Mouse (Mus musculus) lung, postnatal 0 days (tissue): Measurements from ENCODE around the gene Gm5129. TPM values are rescaled to one million over a fixed set of nuclear protein-coding genes. Genes with fewer than 3 reads are reported as not detected.

ENCODE experiments used
- ATAC-seq: fragments of 200-750 bp; cut with Nextera tagmentation; 2 replicates; pipeline ENCODE4 v1.8.0; 2017; ENCODE audit warnings: moderate library complexity
- DNase-seq: peaks from one replicate; pipeline ENCODE4 v3.0.0-alpha.2; 2016; ENCODE audit warnings: low spot score
- H3K27ac ChIP-seq: fragments of 300-500 bp; sonication (generic); 2 replicates; pipeline ENCODE4 v1.5.1; 2014; ENCODE audit warnings: antibody characterized with exemption, mild to moderate bottlenecking, low read length, mixed read lengths
- H3K27me3 ChIP-seq: fragments of 300-500 bp; sonication (generic); replicated peaks from 2 replicates; pipeline ENCODE4 v1.6.1; 2014; ENCODE audit warnings: low read length, mixed read lengths; ENCODE audit not compliant: insufficient read depth
- H3K36me3 ChIP-seq: fragments of 300-500 bp; sonication (generic); 2 replicates; pipeline ENCODE4 v1.6.1; 2014; ENCODE audit warnings: low read length, mixed read lengths; ENCODE audit not compliant: insufficient read depth
- H3K4me1 ChIP-seq: fragments of 300-500 bp; sonication (generic); 2 replicates; pipeline ENCODE4 v1.6.1; 2014; ENCODE audit warnings: antibody characterized with exemption, low read depth, low read length, mixed read lengths; ENCODE audit not compliant: insufficient read depth
- H3K4me2 ChIP-seq: fragments of 300-500 bp; sonication (generic); replicated peaks from 2 replicates; pipeline ENCODE4 v1.6.1; 2014; ENCODE audit warnings: low read depth, mild to moderate bottlenecking, low read length, moderate library complexity, mixed read lengths
- H3K4me3 ChIP-seq: fragments of 300-500 bp; sonication (generic); 2 replicates; pipeline ENCODE4 v1.5.1; 2014; ENCODE audit warnings: low read depth, low read length
- H3K9ac ChIP-seq: fragments of 300-500 bp; sonication (generic); replicated peaks from 2 replicates; pipeline ENCODE4 v1.6.1; 2014; ENCODE audit warnings: low read depth, mild to moderate bottlenecking
- H3K9me3 ChIP-seq: fragments of 300-500 bp; sonication (generic); 2 replicates; pipeline ENCODE4 v1.6.1; 2016; ENCODE audit warnings: low read length, mixed read lengths
- CTCF ChIP-seq: IDR thresholded peaks from 2 replicates; pipeline ENCODE4 v1.5.1; 2016; ENCODE audit warnings: antibody characterized with exemption, mild to moderate bottlenecking
- EP300 ChIP-seq: IDR thresholded peaks from 2 replicates; pipeline ENCODE4 v1.6.1; 2016; ENCODE audit warnings: antibody characterized with exemption, mild to moderate bottlenecking, control low read depth
- whole genome bisulfite sequencing: fragments of 180-500 bp; shearing (Covaris S2); extraction: QIAGEN DNeasy Blood & Tissue Kit; methylation state at CpG from one replicate; pipeline ENCODE4 v1.1.7; 2014; 5-methylcytosine and 5-hydroxymethylcytosine counted together
- polyA plus RNA-seq: library from polyadenylated mRNA; unstranded; fragments of >200 nt; fragmentation: Nextera tagmentation; extraction: Ambion mirVana; gene quantifications from 2 replicates; pipeline ENCODE4 v1.2.1, GENCODE M21; 2015

Gm5129 gene
- polyA plus RNA-seq, 1 experiment from 2014 or later: not detected

DNA sequence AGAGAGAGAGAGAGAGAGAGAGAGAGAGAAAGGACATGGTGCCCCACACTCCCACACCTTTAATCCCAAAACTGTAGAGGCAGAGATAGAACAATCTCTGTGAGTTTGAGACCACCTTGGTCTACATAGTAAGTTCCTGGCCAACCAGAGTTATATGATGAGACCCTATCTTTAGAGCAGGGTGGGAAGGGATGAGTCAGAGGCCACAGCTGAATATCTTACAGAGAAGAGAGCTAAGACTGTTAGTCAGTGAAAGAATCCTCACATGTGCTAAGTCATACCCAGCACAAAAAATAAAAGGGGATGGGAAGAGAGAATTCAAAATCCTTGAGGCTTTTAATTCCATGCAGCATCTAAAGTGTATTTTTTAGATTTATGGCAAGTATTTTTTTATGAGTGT is 24.1 kb downstream of the Gm5129 start:
- Histone ChIP-seq H3K4me1 (no peaks in the 10 kb centered on the region), H3K4me2 (no peak overlapping the region), H3K27ac (no peak overlapping the region), H3K9ac (no peak overlapping the region), H3K36me3 (no peaks in the 10 kb centered on the region), H3K4me3 (no peak overlapping the region), H3K27me3 (no peaks in the 10 kb centered on the region), H3K9me3 (no peaks in the 10 kb centered on the region)
- TF ChIP-seq CTCF: no peak
- no peak for TF ChIP-seq EP300
- DNase-seq: no peak
- ATAC-seq: no peak

- no peak for TF ChIP-seq EP300
- TF ChIP-seq CTCF: no peak
- H3K27ac ChIP-seq: no peak overlapping the region
- peak; percentile 74 for ATAC-seq
- no peaks in the 10 kb centered on the region for H3K36me3 ChIP-seq
- no peak overlapping the region for H3K4me2 ChIP-seq
- H3K27me3 ChIP-seq: no peaks in the 10 kb centered on the region
- no peak overlapping the region for H3K9ac ChIP-seq
- H3K9me3 ChIP-seq: no peaks in the 10 kb centered on the region
- DNase-seq: peak; percentile 61
- WGBS: 11% methylated on average over 5 of the region's 5 CpGs
- no peaks in the 10 kb centered on the region for H3K4me1 ChIP-seq
- no peak overlapping the region for H3K4me3 ChIP-seq
Measured at GRCm38 (mm10) chr5:29708258-29708657, 27.5 kb downstream of the Gm5129 start.

DNA sequence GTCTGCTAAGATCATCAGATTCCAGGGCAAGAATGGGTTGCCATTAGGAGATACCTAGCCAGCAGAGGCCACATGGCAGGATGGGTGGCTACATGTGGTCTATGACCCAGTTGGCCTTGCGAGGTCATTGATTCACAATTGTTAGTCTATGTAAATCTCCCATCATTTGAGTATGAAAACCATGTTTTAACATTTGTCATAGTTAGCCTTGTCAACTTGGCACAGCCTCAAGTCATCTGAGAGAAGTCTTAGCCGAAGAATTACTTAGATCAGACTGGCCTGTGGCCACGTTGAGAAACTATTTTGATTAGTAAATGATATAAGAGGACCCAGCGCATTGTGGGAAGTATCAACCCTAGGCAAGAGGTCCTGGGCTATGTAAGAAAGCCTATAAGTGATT is 28.5 kb downstream of the Gm5129 start:
- H3K4me1 ChIP-seq: no peaks in the 10 kb centered on the region
- no peak overlapping the region for H3K27ac ChIP-seq
- H3K36me3 ChIP-seq: no peaks in the 10 kb centered on the region
- TF ChIP-seq CTCF (no peak), EP300 (no peak)
- ATAC-seq: no peak
- no peak overlapping the region for H3K9ac ChIP-seq
- WGBS: 64% methylated on average over 4 of the region's 4 CpGs
- no peak overlapping the region for H3K4me3 ChIP-seq
- no peak overlapping the region for H3K4me2 ChIP-seq
- no peak for DNase-seq
- no peaks in the 10 kb centered on the region for H3K9me3 ChIP-seq
- H3K27me3 ChIP-seq: no peaks in the 10 kb centered on the region

DNA sequence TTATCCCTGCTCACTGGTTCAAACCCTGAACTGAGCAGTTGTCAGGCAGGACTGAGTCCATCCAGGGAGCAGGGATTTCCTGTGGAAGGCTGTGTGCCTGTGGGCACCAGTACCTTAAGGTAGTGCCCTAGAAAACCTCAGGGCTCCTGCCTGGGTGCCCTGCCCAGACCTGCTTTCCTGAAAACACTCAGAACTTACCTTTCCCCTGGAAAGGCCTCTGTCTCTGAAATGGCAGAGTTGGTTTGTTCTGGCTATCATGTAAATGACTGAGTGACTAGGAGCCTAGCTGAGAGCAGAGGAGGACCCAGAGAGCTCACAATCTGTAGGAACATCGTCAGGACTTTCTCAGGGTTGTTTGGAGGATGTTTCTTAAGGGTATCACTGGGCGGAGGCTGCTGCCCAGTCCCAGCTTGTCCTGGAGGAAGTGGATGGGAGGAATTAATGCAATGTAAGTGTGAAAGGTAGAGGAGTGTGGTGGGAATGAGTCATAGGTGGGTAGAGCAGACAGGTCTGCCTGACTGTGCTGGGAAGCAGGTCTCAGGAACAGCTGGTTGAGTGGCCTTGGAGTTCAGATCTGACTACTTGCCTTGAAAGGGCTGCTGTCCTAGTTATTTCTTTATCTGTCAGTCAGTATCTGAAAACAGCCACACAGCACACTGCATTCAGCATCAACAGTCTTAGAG is 36.1 kb downstream of the Gm5129 start:
- no peak overlapping the region for H3K9ac ChIP-seq
- H3K4me1 ChIP-seq: no peaks in the 10 kb centered on the region
- 75% methylated on average over 2 of the region's 2 CpGs for WGBS
- ATAC-seq (no peak), DNase-seq (peak; percentile 11)
- TF ChIP-seq CTCF (no peak), EP300 (no peak)
- no peak overlapping the region for H3K4me2 ChIP-seq
- H3K36me3 ChIP-seq: no peaks in the 10 kb centered on the region
- no peaks in the 10 kb centered on the region for H3K9me3 ChIP-seq
- no peak overlapping the region for H3K4me3 ChIP-seq
- H3K27ac ChIP-seq: no peak overlapping the region
- no peaks in the 10 kb centered on the region for H3K27me3 ChIP-seq

GRCm38 (mm10) chr5:29698493-29698892 is 37.2 kb downstream of the Gm5129 start:
- no peaks in the 10 kb centered on the region for H3K27me3 ChIP-seq
- H3K4me2 ChIP-seq: no peak overlapping the region
- no peak overlapping the region for H3K4me3 ChIP-seq
- DNase-seq (peak; percentile 8), ATAC-seq (peak; percentile 62)
- no peak overlapping the region for H3K9ac ChIP-seq
- H3K4me1 ChIP-seq: no peaks in the 10 kb centered on the region
- 66% methylated on average over 4 of the region's 4 CpGs for WGBS
- no peaks in the 10 kb centered on the region for H3K36me3 ChIP-seq
- H3K27ac ChIP-seq: no peak overlapping the region
- H3K9me3 ChIP-seq: no peaks in the 10 kb centered on the region
- no peak for TF ChIP-seq CTCF

DNA sequence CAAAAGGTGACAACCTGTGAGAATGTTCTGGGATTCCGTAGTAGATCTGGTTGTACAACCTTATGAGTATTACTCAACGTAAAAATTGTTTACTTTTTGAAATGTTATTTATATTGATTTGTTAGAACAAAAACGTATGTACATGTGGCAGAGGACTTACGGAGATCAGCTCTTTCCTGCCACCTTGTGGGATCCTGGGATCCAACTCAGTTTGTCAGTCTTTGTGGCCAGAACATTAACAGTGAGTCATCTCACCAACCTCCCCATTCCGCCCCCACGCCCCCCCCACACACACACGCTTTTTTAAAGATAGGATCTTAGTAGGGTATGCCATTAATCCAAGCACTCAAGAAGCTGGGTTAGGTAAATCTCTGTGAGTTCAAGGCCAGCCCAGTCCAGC is 47.4 kb downstream of the Gm5129 start:
- Histone ChIP-seq H3K4me1 (no peaks in the 10 kb centered on the region), H3K9me3 (no peaks in the 10 kb centered on the region), H3K27me3 (no peaks in the 10 kb centered on the region), H3K27ac (no peak overlapping the region), H3K4me3 (no peak overlapping the region), H3K4me2 (no peak overlapping the region), H3K9ac (no peak overlapping the region), H3K36me3 (no peaks in the 10 kb centered on the region)
- TF ChIP-seq EP300: no peak
- TF ChIP-seq CTCF: peak; percentile 38
- WGBS: 46% methylated on average over 7 of the region's 7 CpGs
- DNase-seq (peak; percentile 10), ATAC-seq (no peak)

DNA sequence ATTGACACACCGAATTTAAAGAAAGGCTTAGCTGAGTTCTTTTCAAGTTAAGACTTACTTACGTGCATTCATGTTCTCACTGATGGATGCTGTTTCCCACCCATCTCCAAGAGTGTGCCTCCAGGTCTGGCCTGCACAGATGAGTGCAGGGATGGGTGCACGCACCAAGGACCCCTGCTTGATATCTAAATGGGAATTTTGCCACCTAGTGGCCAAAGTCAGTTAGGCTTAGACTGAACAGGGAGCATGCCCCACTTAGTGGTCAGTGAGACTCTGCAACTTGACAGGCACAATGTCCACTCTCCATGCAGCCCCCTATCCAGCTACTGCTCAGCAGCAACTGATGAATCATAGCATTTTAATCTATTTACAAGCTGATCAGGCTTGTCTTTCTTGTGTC is 48.1 kb downstream of the Gm5129 start:
- Histone ChIP-seq H3K27me3 (no peaks in the 10 kb centered on the region), H3K9ac (no peak overlapping the region), H3K36me3 (no peaks in the 10 kb centered on the region), H3K9me3 (no peaks in the 10 kb centered on the region), H3K4me1 (no peaks in the 10 kb centered on the region), H3K4me2 (no peak overlapping the region), H3K27ac (no peak overlapping the region), H3K4me3 (no peak overlapping the region)
- WGBS: 55% methylated on average over 3 of the region's 3 CpGs
- peak; percentile 56; the same call in 1 of the 2 replicates for ATAC-seq
- TF ChIP-seq EP300 (no peak), CTCF (peak; percentile 86)
- DNase-seq: peak; percentile 42

Other genes with a start within 250 kb of the Gm5129 start
- gene Ube3c, start 166.7 kb downstream of the Gm5129 start, polyA plus RNA-seq: 13.2 and 13.8 TPM in 2 replicates
- gene Dnajb6, start 248 bp downstream of the Gm5129 start, polyA plus RNA-seq: 120 and 126 TPM in 2 replicates